In the genomic region with DNA sequence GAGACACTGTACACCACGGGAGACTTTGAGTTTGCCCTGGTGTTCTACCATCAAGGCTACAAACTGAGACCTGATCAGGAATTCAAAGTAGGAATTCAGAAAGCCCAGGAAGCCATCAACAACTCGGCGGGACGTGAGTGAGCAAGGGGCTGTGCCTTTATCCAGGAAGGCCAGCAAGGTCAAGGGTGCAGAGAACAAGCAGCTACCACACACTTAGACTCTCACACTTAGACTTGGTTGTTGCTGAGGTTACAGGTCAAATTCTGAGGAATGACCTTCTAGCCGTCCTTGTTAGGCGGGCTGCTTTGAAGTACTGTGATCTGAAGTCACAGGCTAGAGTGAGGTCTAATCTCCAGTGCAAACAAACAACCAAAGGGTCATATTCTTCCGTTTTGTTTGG, we compare ENCODE assay signal across 22 mouse cellular contexts. TPM values are rescaled to one million over a fixed set of nuclear protein-coding genes. Genes with fewer than 3 reads are reported as not detected.
DNase-seq lines count a peak whose midpoint lies in the region; ATAC-seq lines count a peak whose summit lies in the region.
"Had no signal": no experiment of that assay in that cellular context is flagged by ENCODE, and none has a peak within 500 bp of the region (broad histone marks: within the 10 kb centered on the region; RNA-seq: fewer than 3 reads in every experiment).

No protein-coding gene starts in this region.

- H3K4me3 ChIP-seq in midbrain, embryonic 11.5 days (ENCODE audit: low read depth, low read length) = no peak overlapping the region
- no peak overlapping the region for H3K4me3 ChIP-seq in midbrain, embryonic 14.5 days (replicated peaks; ENCODE audit: low read depth, low read length)
- H3K4me3 ChIP-seq: embryonic facial prominence, embryonic 13.5 days; forebrain, embryonic 12.5 days; heart, adult 2 months; heart, embryonic 15.5 days; hindbrain, embryonic 13.5 days had no signal

- H3K4me2 ChIP-seq in midbrain, embryonic 11.5 days = no peak overlapping the region
- no peak overlapping the region for H3K4me2 ChIP-seq in midbrain, embryonic 14.5 days (ENCODE audit: low read length)
- H3K4me2 ChIP-seq: embryonic facial prominence, embryonic 13.5 days; forebrain, embryonic 12.5 days; heart, embryonic 11.5 days; heart, embryonic 15.5 days; hindbrain, embryonic 13.5 days had no signal

- H3K27me3 ChIP-seq in midbrain, embryonic 11.5 days (ENCODE audit: control insufficient read depth, insufficient read depth, low read length) = no peaks in the 10 kb centered on the region
- no peaks in the 10 kb centered on the region for H3K27me3 ChIP-seq in midbrain, embryonic 14.5 days (ENCODE audit: control insufficient read depth, insufficient read depth, low read length)
- H3K27me3 ChIP-seq: embryonic facial prominence, embryonic 13.5 days; forebrain, embryonic 12.5 days; heart, embryonic 15.5 days; hindbrain, embryonic 13.5 days had no signal

- no peak overlapping the region for H3K9ac ChIP-seq in midbrain, embryonic 11.5 days (ENCODE audit: low read length)
- H3K9ac ChIP-seq in midbrain, embryonic 14.5 days (replicated peaks; ENCODE audit: low read length) = no peak overlapping the region
- H3K9ac ChIP-seq: embryonic facial prominence, embryonic 13.5 days; forebrain, embryonic 12.5 days; heart, embryonic 15.5 days; hindbrain, embryonic 13.5 days had no signal

- ATAC-seq in midbrain, embryonic 11.5 days (ENCODE audit: low FRiP score) = no peak
- ATAC-seq in midbrain, embryonic 14.5 days (ENCODE audit: low FRiP score, low TSS enrichment) = no peak
- ATAC-seq: forebrain, embryonic 16.5 days; hindbrain, postnatal 0 days had no signal

- WGBS in midbrain, embryonic 11.5 days = 48% methylated on average over 7 of the region's 7 CpGs
- WGBS in midbrain, embryonic 14.5 days = 55% methylated on average over 7 of the region's 7 CpGs

- no peaks in the 10 kb centered on the region for H3K36me3 ChIP-seq in midbrain, embryonic 11.5 days (ENCODE audit: control insufficient read depth, insufficient read depth, low read length)
- no peaks in the 10 kb centered on the region for H3K36me3 ChIP-seq in midbrain, embryonic 14.5 days (ENCODE audit: control insufficient read depth, insufficient read depth, low read length)
- H3K36me3 ChIP-seq: embryonic facial prominence, embryonic 13.5 days; forebrain, embryonic 12.5 days; heart, embryonic 15.5 days; hindbrain, embryonic 13.5 days had no signal

- peak; percentile 58 for DNase-seq in adrenal gland, adult 2 months
- no peak for DNase-seq in adrenal gland, postnatal 25 days
- DNase-seq in midbrain, embryonic 11.5 days (ENCODE audit: low spot score, missing footprints) = peak; percentile 77
- no peak for DNase-seq in midbrain, embryonic 14.5 days
- peak; percentile 68 for DNase-seq in WW6 (ENCODE audit: low read depth, low spot score)
- DNase-seq in right cerebral cortex, adult 2 months (ENCODE audit: low spot score in 2 of 2) = no peak
- no peak for DNase-seq in cerebellum, adult 9-11 months
- DNase-seq: cerebellum, adult 11-12 months; cerebellum, adult 9-10 months; cerebellum, postnatal 36 days; gastrocnemius, postnatal 14 days; heart, adult 2 months; heart, postnatal 14 days; kidney, adult 18-20 months had no signal

- no peak overlapping the region for H3K27ac ChIP-seq in midbrain, embryonic 11.5 days (ENCODE audit: low read depth, low read length)
- no peak overlapping the region for H3K27ac ChIP-seq in midbrain, embryonic 14.5 days (replicated peaks; ENCODE audit: low read depth, low read length)
- H3K27ac ChIP-seq: embryonic facial prominence, embryonic 13.5 days; forebrain, embryonic 12.5 days; heart, adult 2 months; heart, embryonic 15.5 days; hindbrain, embryonic 13.5 days; hindbrain, postnatal 0 days had no signal

- no peaks in the 10 kb centered on the region for H3K9me3 ChIP-seq in midbrain, embryonic 11.5 days (ENCODE audit: control insufficient read depth, low read length)
- no peaks in the 10 kb centered on the region for H3K9me3 ChIP-seq in midbrain, embryonic 14.5 days (ENCODE audit: control insufficient read depth, low read length)
- H3K9me3 ChIP-seq: embryonic facial prominence, embryonic 13.5 days; forebrain, embryonic 12.5 days; heart, embryonic 15.5 days; hindbrain, embryonic 13.5 days had no signal

- peaks cover 3% of the 10 kb centered on the region; the same call in 1 of the 2 replicates for H3K4me1 ChIP-seq in midbrain, embryonic 11.5 days (ENCODE audit: control insufficient read depth, insufficient read depth, low read length)
- H3K4me1 ChIP-seq in midbrain, embryonic 14.5 days (ENCODE audit: control insufficient read depth, insufficient read depth, low read length) = no peaks in the 10 kb centered on the region
- H3K4me1 ChIP-seq: embryonic facial prominence, embryonic 13.5 days had no signal

RNA-seq across cellular contexts. Expression of gene Ttc25, which starts 14.1 kb away (rescaled TPM):
- 10 to 100 TPM in 1 of 2 experiments, 1 to 10 TPM in 1; 3.5 to 11.4 TPM for total RNA-seq in adrenal gland, adult 2 months (2021)
- polyA plus RNA-seq in adrenal gland, adult 2 months (2012; rRNA removed) = 1.3 and 1.6 TPM in 2 replicates
- total RNA-seq in adrenal gland, postnatal 25 days (2021) = 4.1 and 5.5 TPM in 2 replicates
- 1.4 and 1.8 TPM in 2 replicates for polyA plus RNA-seq in midbrain, embryonic 11.5 days (2014; fragmentation: Nextera tagmentation; extraction: Ambion mirVana)
- polyA plus RNA-seq in midbrain, embryonic 14.5 days (2014; fragmentation: Nextera tagmentation; extraction: Ambion mirVana) = 1.9 and 2.5 TPM in 2 replicates
- total RNA-seq: hematopoietic stem cell, adult 5-6 weeks had no signal

RNA-seq across cellular contexts. Expression of gene Cnp, which starts 15.2 kb away (rescaled TPM):
- 10 to 100 TPM; 38.3 to 55.4 TPM for total RNA-seq in adrenal gland, adult 2 months (2021)
- polyA plus RNA-seq in adrenal gland, adult 2 months (2012; rRNA removed) = 29.4 and 36.5 TPM in 2 replicates
- 35.4 and 57.8 TPM in 2 replicates for total RNA-seq in adrenal gland, postnatal 25 days (2021)
- polyA plus RNA-seq in midbrain, embryonic 11.5 days (2014; fragmentation: Nextera tagmentation; extraction: Ambion mirVana) = 15.7 and 16.9 TPM in 2 replicates
- polyA plus RNA-seq in midbrain, embryonic 14.5 days (2014; fragmentation: Nextera tagmentation; extraction: Ambion mirVana) = 24.8 and 28.7 TPM in 2 replicates

RNA-seq across cellular contexts. Expression of gene Acly, which starts 31.7 kb away (rescaled TPM):
- 1,000 to 10,000 TPM; 1,249 to 2,157 TPM for total RNA-seq in adrenal gland, adult 2 months (2021)
- polyA plus RNA-seq in adrenal gland, adult 2 months (2012; rRNA removed) = 567 and 624 TPM in 2 replicates
- total RNA-seq in adrenal gland, postnatal 25 days (2021) = 1,778 and 1,859 TPM in 2 replicates
- 298 and 314 TPM in 2 replicates for polyA plus RNA-seq in midbrain, embryonic 11.5 days (2014; fragmentation: Nextera tagmentation; extraction: Ambion mirVana)
- polyA plus RNA-seq in midbrain, embryonic 14.5 days (2014; fragmentation: Nextera tagmentation; extraction: Ambion mirVana) = 161 and 219 TPM in 2 replicates

RNA-seq across cellular contexts. Expression of gene Nkiras2, which starts 59.6 kb away (rescaled TPM):
- total RNA-seq in adrenal gland, adult 2 months (2021) = 10 to 100 TPM; 32.5 to 36.0 TPM
- 50.9 and 59.4 TPM in 2 replicates for polyA plus RNA-seq in adrenal gland, adult 2 months (2012; rRNA removed)
- 40.3 and 46.8 TPM in 2 replicates for total RNA-seq in adrenal gland, postnatal 25 days (2021)
- polyA plus RNA-seq in midbrain, embryonic 11.5 days (2014; fragmentation: Nextera tagmentation; extraction: Ambion mirVana) = 96.4 and 110 TPM in 2 replicates
- 125 and 129 TPM in 2 replicates for polyA plus RNA-seq in midbrain, embryonic 14.5 days (2014; fragmentation: Nextera tagmentation; extraction: Ambion mirVana)

Comparison
In these comparisons a context has a peak if more than half of its experiments do, and no peak if none do; other contexts are left out.
1. DNase-seq: peak in adrenal gland, adult 2 months (single experiment), midbrain, embryonic 11.5 days (single experiment) and WW6 (single experiment); none in adrenal gland, postnatal 25 days (single experiment), midbrain, embryonic 14.5 days (single experiment), right cerebral cortex, adult 2 months (0 of 2) and cerebellum, adult 9-11 months (single experiment).